Mouse (Mus musculus) heart, adult 8-10 months (tissue): ENCODE measurements at regions not wholly inside any gene's neighbourhood (a gene's known extent, or its start where the extent isn't known, plus 50 kb on each side); places are given as distances from the start of the nearest gene placed in this dataset.

Source experiments
- DNase-seq: peaks from one replicate; pipeline ENCODE4 v3.0.0; 2022; ENCODE audit warnings: low spot score

GRCm38 (mm10) chr10:38538766-38539165 is 282.8 kb downstream of the Rfpl4b start:
- no peak for DNase-seq

DNA sequence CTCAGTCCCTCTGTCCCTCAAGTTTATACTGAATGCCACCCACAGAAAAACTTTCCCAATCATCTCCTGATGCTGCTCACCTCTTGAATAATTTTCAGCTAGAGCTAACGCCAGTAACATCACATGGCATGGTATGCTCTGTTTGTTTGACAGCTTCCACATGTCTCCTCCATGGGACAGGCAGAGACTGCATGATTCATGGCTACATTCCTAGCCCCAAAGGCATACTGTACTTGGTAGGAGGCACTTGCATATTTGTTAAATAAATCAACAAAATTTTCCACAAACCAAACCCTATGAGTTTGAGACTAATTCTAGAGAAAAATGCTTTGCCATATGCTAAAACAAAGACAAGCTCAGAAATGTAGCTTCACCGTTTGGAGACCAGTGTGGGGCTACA is 304.9 kb downstream of the Rfpl4b start:
- DNase-seq = no peak
